1 mouse cellular context compared by ENCODE assay signal in the genomic region with DNA sequence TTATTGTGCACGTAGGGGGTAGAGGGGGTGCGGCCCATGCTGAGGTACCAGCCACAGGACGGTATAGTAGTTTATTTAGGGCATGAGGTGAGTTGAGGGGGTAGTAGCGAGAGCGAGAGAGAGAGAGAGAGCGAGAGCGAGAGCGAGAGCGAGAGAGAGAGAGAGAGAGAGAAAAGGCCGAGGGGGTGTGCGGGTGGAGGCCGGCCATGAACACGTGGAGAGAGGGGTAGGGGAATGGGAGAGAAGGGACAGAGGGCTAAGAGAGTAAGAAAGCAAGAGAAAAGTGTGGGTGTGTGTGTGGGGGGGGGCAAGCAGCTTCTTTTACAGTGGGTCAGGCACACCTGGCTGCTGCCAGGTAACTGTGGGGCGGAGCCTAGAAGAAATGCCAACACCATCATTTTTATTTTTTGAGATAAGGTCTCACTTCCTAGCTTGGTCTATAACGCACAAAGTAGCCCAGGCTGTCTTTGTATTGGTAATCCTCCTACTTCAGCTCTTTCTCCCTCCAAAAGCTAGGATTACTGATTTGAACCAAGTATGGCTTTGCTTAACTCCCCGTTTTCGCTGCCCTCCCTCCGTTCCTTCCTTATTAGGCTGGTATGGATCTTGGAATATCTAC.
TF ChIP-seq lines count a peak whose summit lies in the region.

No protein-coding gene starts in this region.

TF ChIP-seq in CH12.LX, 34 proteins besides CTCF, POLR2A, EP300 and RAD21 (continued from another document):
- TF ChIP-seq JUN (IDR thresholded peaks at IDR 0.05; ENCODE audit: insufficient read depth, low read depth, low read length) = no peak
- TF ChIP-seq ZC3H11A (IDR thresholded peaks at IDR 0.05; ENCODE audit: low read depth, low read length) = no peak
- no peak for TF ChIP-seq POLR2AphosphoS2 (IDR thresholded peaks at IDR 0.05; ENCODE audit: low read depth, low read length)
- TF ChIP-seq MAZ (IDR thresholded peaks at IDR 0.05; ENCODE audit: low read depth, low read length) = no peak
- no peak for TF ChIP-seq PAX5 (IDR thresholded peaks at IDR 0.05; ENCODE audit: low read length)
- TF ChIP-seq JUND (conservative IDR thresholded peaks at IDR 0.05; ENCODE audit: low read depth, low read length) = no peak
- TF ChIP-seq MYC (IDR thresholded peaks at IDR 0.05; ENCODE audit: low read depth, low read length) = no peak
- TF ChIP-seq UBTF (IDR thresholded peaks at IDR 0.05; ENCODE audit: low read depth, low read length) = no peak
